Mouse (Mus musculus) liver, adult 2 months (tissue): ENCODE measurements around the gene Gng4.

Source experiments
- CTCF ChIP-seq: fragments of 200-500 bp; IDR thresholded peaks from 2 replicates; pipeline ENCODE4 v1.5.1; 2011; ENCODE audit warnings: low read depth, low read length, control low read depth
- POLR2A ChIP-seq: fragments of 200-500 bp; IDR thresholded peaks from 2 replicates; pipeline ENCODE4 v1.6.1; 2011; ENCODE audit warnings: low read length, control low read depth; ENCODE audit not compliant: insufficient read depth; ENCODE audit errors: extremely low read depth

- no peak for TF ChIP-seq CTCF
- TF ChIP-seq POLR2A: no peak
Measured at GRCm38 (mm10) chr13:13777052-13777451, 6.8 kb upstream of the Gng4 start.
